Mouse (Mus musculus) hematopoietic stem cell, adult 5-6 weeks (primary cell): ENCODE measurements around the gene Spats2l. TPM values are rescaled to one million over a fixed set of nuclear protein-coding genes. Genes with fewer than 3 reads are reported as not detected.

Source experiments
- ATAC-seq, 2 experiments: fragments of 125-278 bp in 1 of 2; replicated peaks in 1 of 2; 2 replicates each; pipeline ENCODE4 v1.8.0; 2016 to 2017; ENCODE audit warnings: inconsistent platforms in 2 of 2, mild to moderate bottlenecking in 2 of 2, moderate number of reproducible peaks in 2 of 2, low read depth in 1 of 2, moderate TSS enrichment in 1 of 2; ENCODE audit not compliant: low FRiP score in 2 of 2, poor library complexity in 2 of 2, severe bottlenecking in 2 of 2, insufficient read depth in 1 of 2, low TSS enrichment in 1 of 2
- total RNA-seq: library from RNA; stranded (forward); fragments of 172-1452, 232-1000 nt; gene quantifications from 2 replicates; pipeline ENCODE4 v1.2.3, GENCODE M21; 2017

Spats2l gene
- total RNA-seq, 1 experiment from 2014 or later: not detected

GRCm38 (mm10) chr1:57862024-57862423, 88.1 kb downstream of the Spats2l start:
- ATAC-seq: no peak

GRCm38 (mm10) chr1:57868651-57869050, 94.7 kb downstream of the Spats2l start:
- no peak for ATAC-seq

GRCm38 (mm10) chr1:57872006-57872405, 98.0 kb downstream of the Spats2l start:
- ATAC-seq: no peak

GRCm38 (mm10) chr1:57873996-57874395, 100.0 kb downstream of the Spats2l start:
- ATAC-seq: no peak

GRCm38 (mm10) chr1:57875109-57875508, 101.1 kb downstream of the Spats2l start:
- ATAC-seq: no peak

GRCm38 (mm10) chr1:57875512-57875911, 101.5 kb downstream of the Spats2l start:
- no peak for ATAC-seq

- ATAC-seq: no peak
These were observed 105.0 kb downstream of the Spats2l start for GRCm38 (mm10) chr1:57878957-57879356.

GRCm38 (mm10) chr1:57884867-57885266, 110.9 kb downstream of the Spats2l start:
- no peak for ATAC-seq

- no peak for ATAC-seq
These were observed 115.8 kb downstream of the Spats2l start for GRCm38 (mm10) chr1:57889803-57890202.

GRCm38 (mm10) chr1:57890259-57890902, 116.4 kb downstream of the Spats2l start:
- no peak for ATAC-seq

GRCm38 (mm10) chr1:57890903-57891267, 116.9 kb downstream of the Spats2l start:
- no peak for ATAC-seq

GRCm38 (mm10) chr1:57901494-57901893, 127.5 kb downstream of the Spats2l start:
- ATAC-seq: no peak

- ATAC-seq: no peak
These were observed 129.8 kb downstream of the Spats2l start for GRCm38 (mm10) chr1:57903793-57904192.

- ATAC-seq: no peak
These were observed 131.9 kb downstream of the Spats2l start for GRCm38 (mm10) chr1:57905912-57906311.

- ATAC-seq: no peak
These were observed 132.3 kb downstream of the Spats2l start for GRCm38 (mm10) chr1:57906312-57906711.

GRCm38 (mm10) chr1:57911561-57911960, 137.6 kb downstream of the Spats2l start:
- no peak for ATAC-seq

- no peak for ATAC-seq
These were observed 143.4 kb downstream of the Spats2l start for GRCm38 (mm10) chr1:57917342-57917741.

- no peak for ATAC-seq
These were observed 144.6 kb downstream of the Spats2l start for GRCm38 (mm10) chr1:57918567-57918966.

- no peak for ATAC-seq
These were observed 160.3 kb downstream of the Spats2l start for GRCm38 (mm10) chr1:57934287-57934686.
